Mouse (Mus musculus) embryonic facial prominence, embryonic 13.5 days (tissue): ENCODE data around the gene Hoxc5. TPM values are rescaled to one million over a fixed set of nuclear protein-coding genes. Genes with fewer than 3 reads are reported as not detected.
A peak's percentile ranks its signal among the peaks of the same experiment; 100 is the strongest.

ENCODE experiments used
- ATAC-seq: fragments of 200-750 bp; cut with Nextera tagmentation; 2 replicates; pipeline ENCODE4 v1.8.0; 2017; ENCODE audit warnings: low read depth; ENCODE audit not compliant: insufficient number of reproducible peaks, insufficient read depth, low FRiP score, low TSS enrichment
- H3K27ac ChIP-seq: fragments of 300-500 bp; sonication (generic); 2 replicates; pipeline ENCODE4 v1.5.1; 2015; ENCODE audit warnings: moderate library complexity, mild to moderate bottlenecking, inconsistent platforms
- H3K27me3 ChIP-seq: fragments of 300-500 bp; sonication (generic); 2 replicates; pipeline ENCODE4 v1.6.1; 2015; ENCODE audit warnings: mild to moderate bottlenecking, inconsistent platforms
- H3K36me3 ChIP-seq: fragments of 300-500 bp; sonication (generic); 2 replicates; pipeline ENCODE4 v1.6.1; 2015; ENCODE audit warnings: mild to moderate bottlenecking, inconsistent platforms
- H3K4me1 ChIP-seq: fragments of 300-500 bp; sonication (generic); 2 replicates; pipeline ENCODE4 v1.6.1; 2015; ENCODE audit warnings: inconsistent platforms
- H3K4me2 ChIP-seq: fragments of 300-500 bp; sonication (generic); 2 replicates; pipeline ENCODE4 v1.6.1; 2015; ENCODE audit warnings: moderate library complexity, mild to moderate bottlenecking, inconsistent platforms
- H3K4me3 ChIP-seq: fragments of 300-500 bp; sonication (generic); 2 replicates; pipeline ENCODE4 v1.5.1; 2015; ENCODE audit warnings: mild to moderate bottlenecking, inconsistent platforms
- H3K9ac ChIP-seq: fragments of 300-500 bp; sonication (generic); 2 replicates; pipeline ENCODE4 v1.6.1; 2015; ENCODE audit warnings: mild to moderate bottlenecking, inconsistent platforms
- H3K9me3 ChIP-seq: fragments of 300-500 bp; sonication (generic); 2 replicates; pipeline ENCODE4 v1.6.1; 2016; ENCODE audit warnings: inconsistent platforms
- whole genome bisulfite sequencing: fragments of 180-500 bp; shearing (Covaris S2); methylation state at CpG from one replicate; pipeline ENCODE4 v1.1.7; 2015; ENCODE audit warnings: mixed read lengths; 5-methylcytosine and 5-hydroxymethylcytosine counted together
- polyA plus RNA-seq: library from polyadenylated mRNA; unstranded; fragments of >200 nt; fragmentation: Nextera tagmentation; extraction: Ambion mirVana; gene quantifications from 2 replicates; pipeline ENCODE4 v1.2.1, GENCODE M21; 2015

The Hoxc5 gene
- polyA plus RNA-seq, 1 experiment from 2014 or later: 1.8 TPM

DNA sequence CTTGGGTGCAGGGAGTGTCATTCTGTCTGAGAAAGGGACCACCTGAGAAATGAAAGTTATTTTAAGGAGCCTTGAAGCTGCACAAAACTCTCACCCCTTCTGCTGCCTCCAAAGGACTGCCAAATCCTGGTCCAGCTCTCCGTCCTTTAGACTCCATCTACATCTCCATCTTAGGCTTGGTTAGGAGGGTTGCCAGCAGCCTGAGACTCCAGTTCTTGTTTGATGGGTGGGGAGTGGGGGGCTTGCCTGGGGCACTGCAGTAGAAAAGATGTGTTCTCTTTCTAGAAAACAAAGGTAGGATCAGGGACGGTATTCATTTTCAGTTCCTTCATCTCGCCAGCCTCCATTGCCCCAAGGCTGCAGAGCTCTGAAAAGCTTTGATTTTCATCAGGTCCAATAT is 30.2 kb downstream of the Hoxc5 start:
- no peak overlapping the region for H3K4me2 ChIP-seq
- ATAC-seq: no peak
- peaks cover 99% of the 10 kb centered on the region for H3K27me3 ChIP-seq
- no peak overlapping the region for H3K9ac ChIP-seq
- H3K9me3 ChIP-seq: no peaks in the 10 kb centered on the region
- 3% methylated on average over 3 of the region's 3 CpGs for WGBS
- no peak overlapping the region for H3K27ac ChIP-seq
- H3K36me3 ChIP-seq: no peaks in the 10 kb centered on the region
- no peak overlapping the region for H3K4me3 ChIP-seq
- H3K4me1 ChIP-seq: peaks cover 20% of the 10 kb centered on the region

DNA sequence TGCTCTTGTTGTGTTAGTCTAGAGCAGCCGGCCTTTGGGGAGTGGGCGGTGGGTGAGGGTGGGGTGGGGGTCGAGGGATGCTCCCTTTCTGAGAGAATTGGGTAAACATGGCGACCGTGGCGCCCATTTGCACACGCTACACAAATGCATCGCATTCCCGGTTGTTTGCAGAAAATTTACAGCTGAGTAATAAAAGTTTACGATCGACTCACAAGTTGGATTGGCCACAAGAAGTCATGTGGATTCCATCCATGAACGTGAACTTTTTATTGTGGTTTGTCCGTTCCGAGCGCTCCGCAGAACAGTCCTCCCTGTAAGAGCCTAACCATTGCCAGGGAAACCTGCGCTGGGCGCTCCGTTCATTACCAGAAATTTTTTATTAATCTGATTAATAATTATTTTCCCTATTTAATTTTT is 30.7 kb downstream of the Hoxc5 start, which contains the start of gene Hoxc6:
Hoxc6 (plus strand) TSS at position 319 of the 417 bp plus-strand sequence.
- 1% methylated on average over 19 of the region's 19 CpGs for WGBS
- Histone ChIP-seq H3K4me1 (peaks cover 20% of the 10 kb centered on the region), H3K27ac (no peak within 1 kb of the TSS), H3K9me3 (no peaks in the 10 kb centered on the region), H3K36me3 (no peaks in the 10 kb centered on the region), H3K4me3 (peak within 1 kb of the TSS; percentile 46), H3K27me3 (peaks cover 99% of the 10 kb centered on the region), H3K4me2 (peak within 1 kb of the TSS; percentile 74), H3K9ac (peak within 1 kb of the TSS; percentile 58; the same call in 1 of the 2 replicates)
- ATAC-seq: no peak

- no peak overlapping the region for H3K9ac ChIP-seq
- no peak for ATAC-seq
- peak overlapping the region; percentile 46 for H3K4me3 ChIP-seq
- no peak overlapping the region for H3K27ac ChIP-seq
- under 1% methylated on average over 19 of the region's 19 CpGs for WGBS
- no peaks in the 10 kb centered on the region for H3K9me3 ChIP-seq
- H3K27me3 ChIP-seq: peaks cover 100% of the 10 kb centered on the region
- peak overlapping the region; percentile 74 for H3K4me2 ChIP-seq
- H3K4me1 ChIP-seq: peaks cover 20% of the 10 kb centered on the region
- no peaks in the 10 kb centered on the region for H3K36me3 ChIP-seq
These were observed 31.5 kb downstream of the Hoxc5 start for GRCm38 (mm10) chr15:102998608-102999182.

- peak overlapping the region; percentile 58 for H3K9ac ChIP-seq
- WGBS: under 1% methylated on average over 33 of the region's 33 CpGs
- peaks cover 20% of the 10 kb centered on the region for H3K4me1 ChIP-seq
- H3K9me3 ChIP-seq: no peaks in the 10 kb centered on the region
- no peak for ATAC-seq
- H3K4me2 ChIP-seq: peak overlapping the region; percentile 74
- no peaks in the 10 kb centered on the region for H3K36me3 ChIP-seq
- H3K27ac ChIP-seq: no peak overlapping the region
- H3K27me3 ChIP-seq: peaks cover 100% of the 10 kb centered on the region
- peak overlapping the region; percentile 46 for H3K4me3 ChIP-seq
These were observed 32.1 kb downstream of the Hoxc5 start for GRCm38 (mm10) chr15:102999183-102999831.

- ATAC-seq: no peak
- Histone ChIP-seq H3K4me2 (peak overlapping the region; percentile 74), H3K27ac (no peak overlapping the region)
These were observed 32.7 kb downstream of the Hoxc5 start for GRCm38 (mm10) chr15:102999955-103000354.

DNA sequence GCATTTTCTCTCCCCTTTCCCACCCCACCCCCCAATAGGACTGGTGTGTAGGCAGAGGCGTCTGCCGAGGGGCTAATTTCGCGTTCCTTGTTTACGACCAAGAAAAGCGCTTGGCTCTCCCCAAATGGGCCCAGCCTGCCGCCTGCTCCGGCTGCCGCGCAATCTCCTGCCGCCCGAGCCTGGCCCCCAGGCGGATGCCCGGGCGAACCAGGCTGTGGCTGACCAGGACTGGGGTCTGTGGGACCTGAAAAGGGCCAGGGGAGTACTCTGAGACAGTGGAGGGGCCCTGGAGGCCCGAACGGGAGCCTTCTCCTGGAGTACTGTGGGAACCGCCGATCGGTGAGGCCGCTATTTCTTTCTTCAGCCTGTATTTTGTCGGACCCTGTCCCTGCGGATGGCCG is 33.3 kb downstream of the Hoxc5 start:
- Histone ChIP-seq H3K36me3 (no peaks in the 10 kb centered on the region), H3K27me3 (peaks cover 100% of the 10 kb centered on the region), H3K9me3 (no peaks in the 10 kb centered on the region), H3K27ac (no peak overlapping the region), H3K4me2 (peak overlapping the region; percentile 16; the same call in 1 of the 2 replicates), H3K4me1 (peaks cover 20% of the 10 kb centered on the region), H3K4me3 (no peak overlapping the region), H3K9ac (no peak overlapping the region)
- no peak for ATAC-seq
- WGBS: 2% methylated on average over 24 of the region's 24 CpGs

More at GRCm38 (mm10) chr15:102999955-103000354, 32.7 kb downstream of the Hoxc5 start:
- H3K9ac ChIP-seq: no peak overlapping the region
- WGBS: under 1% methylated on average over 11 of the region's 11 CpGs
- no peaks in the 10 kb centered on the region for H3K36me3 ChIP-seq
- H3K9me3 ChIP-seq: no peaks in the 10 kb centered on the region
- peaks cover 20% of the 10 kb centered on the region for H3K4me1 ChIP-seq
- peaks cover 100% of the 10 kb centered on the region for H3K27me3 ChIP-seq
- H3K4me3 ChIP-seq: peak overlapping the region; percentile 46; the same call in 1 of the 2 replicates

DNA sequence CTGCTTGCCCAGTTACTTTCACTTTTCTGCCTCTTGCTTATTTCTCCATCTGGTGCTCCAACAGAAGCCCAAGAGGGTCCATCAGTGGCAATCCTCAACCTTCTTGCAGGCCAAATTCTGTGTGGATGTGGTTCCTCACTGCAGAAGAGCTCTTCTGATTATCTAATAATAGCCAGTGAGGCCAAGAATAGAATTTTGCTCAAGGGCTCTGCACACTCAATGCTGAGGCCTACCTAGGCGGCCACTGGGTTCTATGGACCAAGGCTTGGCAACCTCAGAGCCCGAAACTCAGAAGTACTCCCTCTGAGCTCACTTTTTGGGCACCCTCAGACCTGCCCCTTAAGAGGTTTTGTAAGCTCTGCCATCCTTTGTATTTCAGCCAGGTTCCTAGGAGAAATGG is 34.1 kb downstream of the Hoxc5 start:
- 15% methylated on average over 2 of the region's 2 CpGs for WGBS
- Histone ChIP-seq H3K36me3 (no peaks in the 10 kb centered on the region), H3K27ac (no peak overlapping the region), H3K27me3 (peaks cover 100% of the 10 kb centered on the region), H3K4me2 (no peak overlapping the region), H3K4me1 (peaks cover 20% of the 10 kb centered on the region), H3K4me3 (no peak overlapping the region), H3K9me3 (no peaks in the 10 kb centered on the region), H3K9ac (no peak overlapping the region)
- ATAC-seq: no peak

- peaks cover 100% of the 10 kb centered on the region for H3K27me3 ChIP-seq
- peaks cover 20% of the 10 kb centered on the region for H3K4me1 ChIP-seq
- H3K36me3 ChIP-seq: no peaks in the 10 kb centered on the region
- 6% methylated on average over 4 of the region's 4 CpGs for WGBS
- no peak for ATAC-seq
- H3K9me3 ChIP-seq: no peaks in the 10 kb centered on the region
- H3K4me2 ChIP-seq: no peak overlapping the region
- H3K9ac ChIP-seq: no peak overlapping the region
- H3K4me3 ChIP-seq: no peak overlapping the region
- no peak overlapping the region for H3K27ac ChIP-seq
These were observed 34.9 kb downstream of the Hoxc5 start for GRCm38 (mm10) chr15:103002156-103002555.

- no peak for ATAC-seq
- Histone ChIP-seq H3K27me3 (peaks cover 100% of the 10 kb centered on the region), H3K4me3 (no peak overlapping the region), H3K9me3 (no peaks in the 10 kb centered on the region), H3K9ac (no peak overlapping the region), H3K4me1 (peaks cover 20% of the 10 kb centered on the region), H3K36me3 (no peaks in the 10 kb centered on the region), H3K4me2 (no peak overlapping the region), H3K27ac (no peak overlapping the region)
- 2% methylated on average over 13 of the region's 13 CpGs for WGBS
These were observed 35.7 kb downstream of the Hoxc5 start for GRCm38 (mm10) chr15:103002821-103003448.

GRCm38 (mm10) chr15:103005308-103005707 is 38.1 kb downstream of the Hoxc5 start:
- no peak overlapping the region for H3K9ac ChIP-seq
- H3K4me3 ChIP-seq: no peak overlapping the region
- 1% methylated on average over 17 of the region's 17 CpGs for WGBS
- no peaks in the 10 kb centered on the region for H3K36me3 ChIP-seq
- no peaks in the 10 kb centered on the region for H3K9me3 ChIP-seq
- H3K4me2 ChIP-seq: no peak overlapping the region
- H3K27ac ChIP-seq: no peak overlapping the region
- H3K27me3 ChIP-seq: peaks cover 100% of the 10 kb centered on the region
- H3K4me1 ChIP-seq: 0 out of 2 replicates have a peak, but pooled peaks cover 3% of the 10 kb centered on the region
- no peak for ATAC-seq

- 4% methylated on average over 5 of the region's 5 CpGs for WGBS
- H3K4me2 ChIP-seq: no peak overlapping the region
- ATAC-seq: no peak
- no peaks in the 10 kb centered on the region for H3K4me1 ChIP-seq
- H3K9ac ChIP-seq: no peak overlapping the region
- H3K4me3 ChIP-seq: no peak overlapping the region
- H3K27ac ChIP-seq: no peak overlapping the region
- no peaks in the 10 kb centered on the region for H3K9me3 ChIP-seq
- H3K36me3 ChIP-seq: no peaks in the 10 kb centered on the region
- peaks cover 100% of the 10 kb centered on the region for H3K27me3 ChIP-seq
These were observed 38.6 kb downstream of the Hoxc5 start for GRCm38 (mm10) chr15:103005797-103006196.

GRCm38 (mm10) chr15:103006326-103006725 is 39.1 kb downstream of the Hoxc5 start:
- Histone ChIP-seq H3K9ac (no peak overlapping the region), H3K4me1 (no peaks in the 10 kb centered on the region), H3K27ac (no peak overlapping the region)

More at GRCm38 (mm10) chr15:103006326-103006725, 39.1 kb downstream of the Hoxc5 start:
- no peaks in the 10 kb centered on the region for H3K9me3 ChIP-seq
- H3K36me3 ChIP-seq: no peaks in the 10 kb centered on the region
- H3K4me2 ChIP-seq: no peak overlapping the region
- no peak overlapping the region for H3K4me3 ChIP-seq
- 4% methylated on average over 1 of the region's 1 CpGs for WGBS
- peaks cover 100% of the 10 kb centered on the region for H3K27me3 ChIP-seq
- no peak for ATAC-seq
